Mouse (Mus musculus) left cerebral cortex, adult 11 months (tissue): ENCODE measurements at regions not wholly inside any gene's neighbourhood (a gene's known extent, or its start where the extent isn't known, plus 50 kb on each side); places are given as distances from the start of the nearest gene placed in this dataset.
"Not testable (repeated sequence)": the region's sequence is repeated elsewhere in the genome, so short reads cannot be mapped to it uniquely, and the experiment has no call there.

ENCODE experiments used
- DNase-seq: peaks from one replicate; pipeline ENCODE4 v3.0.0; 2022; ENCODE audit warnings: low spot score

DNA sequence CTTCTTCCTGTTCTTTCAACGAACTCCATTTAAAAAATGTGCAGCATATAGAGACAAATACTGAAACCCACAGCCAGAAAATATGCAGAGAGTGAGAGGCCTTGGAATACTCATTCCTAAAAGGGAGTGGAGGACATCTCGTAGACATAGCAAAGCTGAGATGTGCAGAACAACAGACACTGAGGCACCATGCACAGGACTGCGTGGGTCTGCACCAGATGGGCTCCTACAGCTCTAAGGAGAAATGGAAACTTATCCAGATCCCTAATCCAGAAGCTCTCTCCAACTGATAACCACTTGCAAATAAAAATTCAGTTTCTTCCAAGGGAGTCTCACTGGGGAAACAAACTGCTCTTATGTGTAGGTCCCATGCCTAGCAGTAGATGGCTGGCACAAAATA, 101.6 kb downstream of the Slc25a24 start:
- DNase-seq, result no peak

DNA sequence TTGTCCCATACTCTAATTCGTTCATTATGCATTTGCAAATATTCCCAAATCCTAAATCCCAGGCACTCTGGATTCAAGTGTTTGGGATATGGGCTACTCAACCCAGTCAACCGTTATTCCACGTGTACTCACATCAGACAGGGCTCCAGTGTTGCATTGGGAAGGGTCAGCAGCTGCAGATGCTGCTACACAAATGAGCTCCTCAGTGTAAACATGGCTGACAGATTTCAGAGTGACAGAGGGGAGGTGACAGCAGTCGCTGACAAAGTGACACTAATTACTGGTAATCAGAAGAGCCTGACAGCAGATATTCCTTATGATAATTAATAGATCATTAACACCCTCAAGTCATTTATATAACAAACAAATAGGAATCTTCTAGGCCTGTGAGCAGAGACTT, 106.2 kb upstream of the Vav3 start:
- DNase-seq, result no peak

DNA sequence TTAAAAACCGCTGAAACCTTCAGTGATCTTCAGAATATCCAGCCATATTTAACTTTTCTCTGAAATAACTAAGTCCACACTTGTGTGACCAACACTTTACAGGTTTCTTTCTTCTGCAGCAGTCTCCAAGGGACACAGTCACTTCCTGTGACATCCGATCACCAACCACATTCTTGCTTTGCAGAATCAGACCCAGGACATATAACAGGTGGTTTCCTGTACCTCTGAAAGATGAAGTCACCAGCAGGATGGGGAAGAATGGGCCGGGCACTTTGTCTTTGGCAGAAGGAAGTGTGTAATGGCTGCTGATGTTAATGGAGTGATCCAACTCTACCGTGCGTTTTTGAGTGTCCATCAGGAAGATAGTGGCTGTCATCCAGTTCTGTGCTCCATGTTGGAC, 103.5 kb upstream of the Vav3 start:
- no peak for DNase-seq

DNA sequence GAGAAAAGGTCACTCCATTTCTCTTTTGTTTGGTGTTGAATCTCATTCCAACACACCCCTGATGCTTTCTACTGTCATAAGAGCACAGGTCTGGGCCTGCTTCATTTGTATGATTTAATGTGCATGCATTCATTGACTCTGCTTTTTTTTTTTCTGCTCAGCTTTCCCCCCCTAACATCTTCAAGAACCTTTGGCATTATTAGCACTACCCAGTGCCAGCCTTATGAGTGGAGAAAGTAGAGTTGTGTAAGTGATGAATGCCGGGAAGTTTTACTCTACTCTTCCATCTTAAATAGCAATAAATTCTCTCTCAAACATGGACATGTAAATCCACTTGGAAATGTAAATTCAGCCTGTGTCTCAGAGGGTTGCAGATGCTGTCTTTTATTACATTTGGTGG, 97.0 kb upstream of the Vav3 start:
- no peak for DNase-seq

DNA sequence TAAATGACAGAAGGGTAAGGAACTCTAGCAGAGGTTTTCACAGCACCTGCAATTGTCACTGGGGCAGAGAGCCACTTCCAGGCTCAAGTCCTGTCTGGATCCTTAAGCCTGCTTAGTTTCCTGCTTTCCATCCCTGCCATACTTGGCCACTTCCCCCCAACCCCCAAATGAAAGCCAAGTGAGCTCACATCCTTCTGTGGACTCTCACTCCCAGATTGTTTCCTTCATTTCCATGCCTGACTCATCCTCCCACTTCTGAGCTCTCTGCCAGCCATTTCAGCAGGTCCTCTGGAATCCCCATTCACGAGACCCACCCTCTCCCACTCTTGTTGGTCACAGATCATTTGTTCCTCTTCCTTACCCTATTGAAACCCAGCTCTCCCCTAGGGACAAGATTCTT, 91.7 kb upstream of the Vav3 start:
- no peak for DNase-seq

DNA sequence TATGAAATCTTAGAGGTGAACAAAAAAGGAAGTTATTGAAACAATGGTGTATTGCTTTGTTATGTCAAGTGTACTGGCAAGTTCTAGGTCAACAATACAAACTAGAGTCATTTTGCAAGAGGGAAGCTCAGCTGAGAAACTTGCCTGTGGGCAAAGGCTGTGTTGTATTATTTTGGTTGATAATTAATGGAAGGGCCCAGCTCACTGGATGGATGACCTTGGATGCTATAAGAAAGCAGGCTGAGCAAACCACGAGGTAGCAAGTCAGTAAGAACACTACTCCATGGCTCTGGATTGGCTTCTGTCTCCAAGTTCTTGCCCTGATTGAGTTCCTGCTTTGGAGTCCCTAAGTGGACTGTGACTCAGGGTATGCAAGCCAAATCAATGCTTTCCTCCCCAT, 91.1 kb upstream of the Vav3 start:
- no peak for DNase-seq

DNA sequence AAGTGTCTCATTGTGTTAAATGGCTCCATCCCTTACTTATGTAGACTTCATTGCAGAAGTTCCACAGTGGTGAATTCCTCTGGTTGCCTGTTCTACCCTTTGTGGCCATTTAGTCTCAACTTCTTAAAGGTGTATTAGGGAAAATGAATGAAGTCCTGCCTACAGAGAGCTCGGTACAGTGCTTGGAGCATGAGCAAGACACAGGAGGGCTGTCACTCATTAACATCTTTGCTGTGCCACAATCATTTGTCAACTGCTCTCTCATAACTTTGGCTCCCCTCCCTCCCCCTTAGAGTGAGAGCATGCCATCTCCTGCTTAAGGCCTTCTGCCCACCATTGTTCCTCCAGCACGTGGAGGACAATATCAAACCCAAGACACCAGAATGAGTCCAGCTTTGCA, 90.5 kb upstream of the Vav3 start:
- no peak for DNase-seq

DNA sequence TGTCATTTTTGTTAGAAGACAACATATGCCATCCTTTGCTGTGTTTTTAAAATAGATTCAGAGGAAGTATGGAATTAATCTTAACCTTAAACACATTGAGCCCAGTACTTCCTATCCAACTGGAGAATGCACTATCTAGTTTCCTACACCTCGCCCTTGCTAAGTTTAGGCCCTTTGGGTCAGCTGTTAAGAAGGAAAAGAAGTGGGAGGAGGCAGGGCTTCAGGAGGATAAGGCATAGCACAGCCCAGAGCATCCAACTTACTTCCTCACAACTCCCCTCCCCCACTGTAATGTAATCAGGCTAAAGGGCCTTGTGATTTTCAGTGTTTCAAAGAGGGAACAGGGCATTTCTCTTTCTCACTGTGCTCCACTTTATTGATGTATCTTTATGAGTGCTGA, 88.7 kb upstream of the Vav3 start:
- DNase-seq, result no peak

DNA sequence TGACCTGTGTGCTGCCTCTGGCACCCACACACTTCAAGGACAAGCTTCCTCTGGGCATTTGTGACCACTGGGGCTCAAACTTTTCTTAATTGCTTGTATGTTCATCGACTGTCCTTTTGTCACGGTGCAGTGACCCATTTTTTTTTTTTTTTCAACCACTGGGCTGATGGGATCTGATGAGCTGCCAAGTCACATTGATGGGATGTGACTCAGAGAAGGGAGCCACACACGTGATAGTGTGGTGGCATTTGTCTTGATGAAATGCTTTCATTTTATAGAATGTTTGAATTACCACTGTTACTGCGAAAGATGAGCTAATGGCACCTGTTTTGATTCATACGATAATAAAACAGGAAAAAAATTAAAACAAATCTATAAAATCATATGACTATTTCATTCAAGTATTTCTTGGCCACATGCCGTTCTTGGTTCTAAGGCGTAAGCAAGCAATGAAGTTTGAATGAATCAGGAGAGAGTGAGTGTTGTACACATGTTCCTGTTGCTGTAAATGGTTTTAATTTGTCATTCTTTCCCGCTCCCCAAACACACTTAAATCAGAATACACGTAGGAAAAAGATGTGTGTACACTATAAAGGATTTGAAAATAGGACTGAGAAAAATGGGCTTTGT, 86.3 kb upstream of the Vav3 start:
- no peak for DNase-seq

DNA sequence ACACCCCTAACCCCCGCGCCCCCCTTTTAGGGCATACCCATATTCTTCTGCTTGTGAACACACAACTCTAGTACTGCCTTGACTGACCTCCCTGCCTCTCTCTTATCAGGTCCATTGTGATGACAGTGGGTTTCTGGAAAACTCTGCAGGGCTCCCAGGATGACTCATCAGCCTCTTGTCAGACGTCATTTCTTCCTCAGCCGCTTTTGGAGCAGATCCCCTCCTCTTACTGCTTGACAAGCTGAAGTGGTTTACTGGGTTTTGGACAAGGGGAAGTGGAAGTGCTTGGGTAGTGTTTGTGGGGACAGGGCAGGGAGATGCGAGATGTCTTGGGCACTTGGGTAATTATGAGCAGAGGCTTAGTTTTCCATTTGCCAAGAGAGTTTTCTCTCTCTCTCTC, 85.5 kb upstream of the Vav3 start:
- DNase-seq, result no peak

DNA sequence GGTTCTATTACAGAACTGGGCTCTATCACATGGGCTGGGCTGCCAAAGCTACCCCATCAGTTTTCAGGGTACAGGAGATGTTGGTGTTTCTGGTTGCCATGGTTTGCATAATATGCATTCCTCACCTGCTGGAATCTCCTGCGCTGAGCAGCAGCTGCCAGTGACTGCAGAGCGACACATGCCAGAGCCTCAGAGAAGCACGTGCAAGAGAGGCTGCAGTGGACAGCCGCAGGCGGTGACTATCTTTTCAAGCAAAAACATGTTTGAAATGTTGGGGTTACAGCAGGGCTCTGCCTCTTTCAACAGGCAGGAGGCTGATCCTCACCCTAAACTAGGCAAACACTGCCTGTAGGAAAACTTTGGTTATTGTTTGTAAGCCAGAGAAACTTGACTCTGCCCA, 83.7 kb upstream of the Vav3 start:
- no peak for DNase-seq

DNA sequence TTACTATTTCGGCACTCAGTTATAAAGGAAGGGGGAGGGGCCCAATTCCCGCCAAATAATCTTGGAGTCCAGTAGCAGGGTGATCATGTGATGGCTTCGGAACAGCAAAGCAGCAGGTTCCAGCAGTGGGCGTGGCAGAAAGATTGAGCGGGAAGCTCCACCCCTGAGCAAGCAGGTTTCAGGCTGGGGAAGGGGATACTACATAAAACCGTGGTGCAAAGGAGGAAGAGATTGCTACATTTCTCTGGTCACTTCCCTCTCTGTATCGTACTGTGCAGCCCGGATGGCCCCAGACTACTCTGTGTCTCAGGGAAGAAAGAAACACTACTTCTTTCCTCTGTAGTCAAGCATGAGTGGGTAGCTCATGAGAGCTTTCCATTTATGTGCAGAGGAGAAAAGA, 73.5 kb upstream of the Vav3 start:
- DNase-seq, result not testable (repeated sequence)

DNA sequence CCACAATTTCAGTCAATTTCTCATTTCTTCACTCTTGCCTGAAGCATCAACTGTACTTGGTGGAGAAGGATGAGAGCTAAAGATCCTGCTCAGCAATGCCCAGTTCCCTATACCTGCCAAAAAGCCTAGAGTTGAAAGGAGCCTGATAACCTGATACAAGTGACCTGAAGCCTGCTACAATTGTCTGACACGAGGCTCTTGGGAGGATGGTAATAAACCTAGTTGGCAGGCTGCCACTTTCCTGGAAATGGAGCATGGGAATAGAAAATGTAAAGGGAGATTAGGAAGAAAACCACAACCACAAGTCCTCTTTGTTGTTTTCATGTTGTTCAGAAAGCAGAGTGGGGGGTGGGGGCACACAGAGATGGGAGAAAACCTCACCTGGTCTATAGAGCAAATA, 69.7 kb upstream of the Vav3 start:
- DNase-seq, result no peak

DNA sequence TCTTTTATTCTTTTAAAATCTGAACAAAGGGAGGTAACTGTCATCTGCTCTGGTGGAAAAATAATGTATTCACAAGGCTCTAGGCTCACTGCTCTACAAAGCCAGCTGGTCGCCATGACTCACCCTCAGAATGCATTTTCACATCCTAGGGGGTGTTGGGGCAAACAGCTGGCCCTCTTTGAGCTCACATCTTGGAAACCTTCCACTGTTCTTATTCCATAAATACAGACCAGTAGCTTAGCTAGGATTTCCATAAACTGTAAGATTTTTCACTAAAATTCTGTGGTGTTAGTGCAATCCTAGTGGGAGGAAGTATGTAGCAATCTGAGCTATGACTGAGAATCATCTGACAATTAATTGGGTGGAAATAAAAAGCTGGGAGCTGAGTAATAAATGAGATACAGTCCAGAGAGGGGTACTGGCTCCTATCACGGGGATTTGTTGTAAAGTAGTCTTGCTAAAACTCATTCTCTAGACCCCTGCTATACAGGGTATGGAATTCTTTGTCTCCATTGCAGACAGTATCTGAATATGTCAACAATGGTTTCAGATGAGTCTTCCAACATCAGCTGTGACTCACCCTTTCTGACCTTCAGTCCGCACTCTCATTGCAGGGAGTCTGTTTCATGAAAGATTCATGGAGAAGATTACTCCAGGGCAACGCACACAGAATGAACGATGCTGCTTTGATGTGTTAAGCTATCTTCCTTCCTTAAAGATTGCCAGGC, 67.2 kb upstream of the Vav3 start:
- peak; percentile 46 for DNase-seq

DNA sequence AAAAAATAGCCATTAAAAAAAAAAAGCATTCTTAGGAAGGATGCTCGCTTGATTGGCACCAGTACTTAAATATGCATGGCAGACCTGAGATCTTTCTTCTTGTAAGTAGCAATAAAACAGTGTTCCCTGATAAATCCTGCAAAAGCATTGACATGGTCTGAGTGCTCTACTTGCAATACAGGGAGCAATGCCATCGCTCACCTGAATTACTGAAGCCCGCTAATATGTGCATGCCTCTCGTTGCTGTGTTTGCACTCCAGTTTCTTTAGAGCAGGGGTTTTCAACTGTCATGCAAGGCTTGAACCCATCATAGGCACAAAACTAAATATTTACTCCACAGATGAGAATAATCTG, 66.7 kb upstream of the Vav3 start:
- no peak for DNase-seq

DNA sequence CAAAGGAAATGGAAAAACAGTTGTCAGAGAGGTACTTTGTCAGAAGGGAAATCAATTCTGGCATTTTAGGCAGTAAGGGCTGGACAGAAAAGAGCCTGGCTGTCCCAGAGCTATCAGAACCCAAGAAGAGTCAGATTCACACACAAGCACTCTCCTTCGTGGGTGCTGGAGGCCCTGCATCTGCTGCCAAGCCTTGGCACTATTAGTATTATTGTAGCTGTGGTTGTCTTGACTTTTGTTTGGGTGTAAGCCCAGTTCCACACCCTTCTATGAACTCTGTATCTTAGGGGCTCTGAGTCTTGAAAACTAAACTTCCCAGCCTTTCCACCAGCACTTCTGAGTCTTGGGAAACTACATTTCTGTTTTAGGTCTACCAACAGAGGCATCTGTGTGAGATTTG, 61.4 kb upstream of the Vav3 start:
- DNase-seq, result no peak

DNA sequence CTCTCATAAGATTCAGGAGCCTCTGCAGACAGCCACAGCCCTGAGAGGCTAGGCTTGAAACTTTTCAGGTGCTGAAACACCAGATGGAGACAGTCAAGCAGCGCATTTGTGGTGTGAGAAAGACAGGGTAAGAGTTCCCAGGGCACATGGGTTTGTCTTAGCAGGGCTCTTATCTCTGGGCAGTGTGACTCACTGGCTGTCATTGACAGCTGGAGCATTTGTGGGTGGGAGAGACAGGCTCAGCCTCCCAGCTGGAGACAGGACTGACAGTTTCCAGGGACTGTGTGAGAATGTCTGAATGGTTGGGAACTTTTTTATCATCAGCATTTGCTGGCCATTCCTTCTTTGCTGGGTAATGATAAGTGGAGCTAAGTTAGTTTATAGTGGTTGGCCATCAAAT, 53.9 kb upstream of the Vav3 start:
- DNase-seq, result no peak
